In the genomic region with DNA sequence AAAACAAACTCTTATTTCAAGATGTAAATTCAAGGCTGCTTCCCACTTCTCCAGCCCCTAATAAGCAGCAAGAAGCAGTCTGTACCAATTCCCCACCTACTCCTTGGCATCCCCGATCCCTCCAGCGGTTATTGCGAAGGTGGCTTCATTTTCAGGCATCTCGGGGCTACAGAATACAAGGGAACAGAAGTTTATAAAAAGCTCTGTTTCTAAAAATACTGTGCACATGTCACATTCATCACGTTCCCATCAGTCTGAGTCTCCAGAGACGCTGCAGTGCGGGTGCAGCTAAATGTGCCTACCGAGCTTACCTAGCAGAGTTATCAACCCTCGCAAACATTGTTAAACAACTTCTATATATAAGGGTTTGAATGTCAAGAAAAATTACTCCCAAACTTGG, we compare ENCODE assay signal across 17 mouse cellular contexts. TPM values are rescaled to one million over a fixed set of nuclear protein-coding genes. Genes with fewer than 3 reads are reported as not detected.
DNase-seq lines count a peak whose midpoint lies in the region; ATAC-seq lines count a peak whose summit lies in the region.
"Had no signal": no experiment of that assay in that cellular context is flagged by ENCODE, and none has a peak within 500 bp of the region (broad histone marks: within the 10 kb centered on the region; RNA-seq: fewer than 3 reads in every experiment).

No protein-coding gene starts in this region.

- no peaks in the 10 kb centered on the region for H3K27me3 ChIP-seq in forebrain, embryonic 10.5 days (ENCODE audit: poor library complexity, severe bottlenecking)
- H3K27me3 ChIP-seq: CH12.LX had no signal

- DNase-seq in layer of hippocampus, adult 11-12 months (ENCODE audit: low spot score) = peak; percentile 21
- DNase-seq in layer of hippocampus, adult 9-10 months (ENCODE audit: low spot score) = no peak
- DNase-seq in frontal cortex, postnatal 14 days (ENCODE audit: low spot score in 2 of 2) = peak; percentile 28 to 47
- peak; percentile 46 for DNase-seq in layer of hippocampus, adult 9-11 months
- peak; percentile 62 to 68 for DNase-seq in right cerebral cortex, postnatal 10 days (ENCODE audit: low spot score in 2 of 2)
- DNase-seq in thymus, postnatal 36 days = no peak
- no peak for DNase-seq in forebrain, embryonic 10.5 days (ENCODE audit: extremely low spot score, low spot score)
- DNase-seq: cerebellum, adult 9-11 months; kidney, postnatal 10 days; lung, adult 2 months; spleen, adult 18-20 months had no signal

- H3K9me3 ChIP-seq in forebrain, embryonic 10.5 days = no peaks in the 10 kb centered on the region
- H3K9me3 ChIP-seq: embryonic facial prominence, embryonic 10.5 days had no signal

- no peak overlapping the region for H3K27ac ChIP-seq in forebrain, embryonic 10.5 days
- H3K27ac ChIP-seq: embryonic facial prominence, embryonic 10.5 days had no signal

- H3K4me3 ChIP-seq in forebrain, embryonic 10.5 days = no peak overlapping the region
- H3K4me3 ChIP-seq: embryonic facial prominence, embryonic 10.5 days had no signal

- no peaks in the 10 kb centered on the region for H3K36me3 ChIP-seq in forebrain, embryonic 10.5 days (replicated peaks)
- H3K36me3 ChIP-seq: embryonic facial prominence, embryonic 10.5 days had no signal

- H3K4me1 ChIP-seq in forebrain, embryonic 10.5 days = no peaks in the 10 kb centered on the region
- H3K4me1 ChIP-seq: embryonic facial prominence, embryonic 10.5 days had no signal

- WGBS in forebrain, embryonic 10.5 days = 88% methylated on average over 9 of the region's 9 CpGs

- no peak for ATAC-seq in megakaryocyte-erythroid progenitor cell, adult 5-6 weeks (replicated peaks; ENCODE audit: low FRiP score, low TSS enrichment, poor library complexity, severe bottlenecking)

RNA-seq across cellular contexts. Expression of a gene that starts 15.9 kb away (rescaled TPM):
- total RNA-seq in megakaryocyte-erythroid progenitor cell, adult 5-6 weeks (2014; fragmentation: Nextera tagmentation) = 157 and 184 TPM in 2 replicates
- 128 and 171 TPM in 2 replicates for total RNA-seq in megakaryocyte-erythroid progenitor cell, adult 5-6 weeks (2017)
- polyA plus RNA-seq in forebrain, embryonic 10.5 days (2016; fragmentation: Nextera tagmentation; extraction: Ambion mirVana) = 43.7 and 48.9 TPM in 2 replicates

RNA-seq across cellular contexts. Expression of a gene that starts 42.5 kb away (rescaled TPM):
- not detected in 2 replicates for total RNA-seq in megakaryocyte-erythroid progenitor cell, adult 5-6 weeks (2014; fragmentation: Nextera tagmentation)
- total RNA-seq in megakaryocyte-erythroid progenitor cell, adult 5-6 weeks (2017) = 1.2 TPM in 1 of 2 replicates, not detected in the other
- 1.2 and 1.8 TPM in 2 replicates for polyA plus RNA-seq in forebrain, embryonic 10.5 days (2016; fragmentation: Nextera tagmentation; extraction: Ambion mirVana)
- total RNA-seq: CH12.LX had no signal

RNA-seq across cellular contexts. Expression of a gene that starts 46.2 kb away (rescaled TPM):
- total RNA-seq in megakaryocyte-erythroid progenitor cell, adult 5-6 weeks (2014; fragmentation: Nextera tagmentation) = not detected in 2 replicates
- not detected in 2 replicates for total RNA-seq in megakaryocyte-erythroid progenitor cell, adult 5-6 weeks (2017)
- polyA plus RNA-seq in forebrain, embryonic 10.5 days (2016; fragmentation: Nextera tagmentation; extraction: Ambion mirVana) = 7.4 and 7.5 TPM in 2 replicates

RNA-seq across cellular contexts. Expression of a gene that starts 57.4 kb away (rescaled TPM):
- total RNA-seq in megakaryocyte-erythroid progenitor cell, adult 5-6 weeks (2014; fragmentation: Nextera tagmentation) = not detected in 2 replicates
- total RNA-seq in megakaryocyte-erythroid progenitor cell, adult 5-6 weeks (2017) = not detected in 2 replicates
- not detected in 2 replicates for polyA plus RNA-seq in forebrain, embryonic 10.5 days (2016; fragmentation: Nextera tagmentation; extraction: Ambion mirVana)
- total RNA-seq: CH12.LX; megakaryocyte progenitor cell, adult 5-6 weeks had no signal
- polyA plus RNA-seq: embryonic facial prominence, embryonic 10.5 days; forebrain, embryonic 11.5 days; lung, adult 2 months; thymus, postnatal 0 days had no signal

Comparison
In these comparisons a context has a peak if more than half of its experiments do, and no peak if none do; other contexts are left out.
1. DNase-seq: peak in layer of hippocampus, adult 11-12 months (single experiment), frontal cortex, postnatal 14 days (2 of 2), layer of hippocampus, adult 9-11 months (single experiment) and right cerebral cortex, postnatal 10 days (2 of 2); none in layer of hippocampus, adult 9-10 months (single experiment), thymus, postnatal 36 days (0 of 2) and forebrain, embryonic 10.5 days (single experiment).